Mouse (Mus musculus) thymus, postnatal 10 days (tissue): ENCODE results near the gene Zfr2.

Source experiments
- DNase-seq, 2 experiments: peaks; one replicate each; pipeline ENCODE4 v3.0.0; 2021; ENCODE audit warnings: low spot score in 2 of 2

Zfr2 gene

DNA sequence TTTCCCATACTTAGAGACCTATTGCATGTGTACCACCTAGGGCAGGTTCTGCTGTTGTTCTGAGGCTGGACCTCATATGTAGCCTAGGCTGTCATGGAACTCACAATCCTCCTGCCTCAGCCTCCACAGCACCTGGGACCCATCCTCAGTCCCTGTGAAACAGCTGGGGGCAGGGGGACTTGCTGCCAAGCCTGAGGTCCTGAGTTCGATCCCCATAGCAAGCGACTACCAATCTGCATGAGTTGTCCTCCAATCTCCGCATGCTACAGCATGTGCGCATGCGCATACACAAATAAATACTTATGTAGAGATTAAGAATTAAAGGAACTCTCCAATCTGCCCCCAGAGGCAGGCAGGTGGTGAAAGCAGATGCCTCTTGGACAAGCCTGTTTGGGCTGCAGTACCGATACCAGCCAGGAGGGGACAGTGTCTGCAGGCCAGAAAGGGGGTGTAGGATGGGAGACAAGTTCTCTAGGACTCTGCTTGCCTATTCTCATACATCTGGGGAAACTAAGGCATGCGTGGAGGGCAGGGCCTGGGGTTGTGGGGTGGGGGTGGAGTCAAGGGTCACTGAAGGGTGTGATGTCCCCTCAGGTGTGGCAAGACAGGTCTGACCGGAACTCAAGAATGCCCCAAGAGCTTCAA, 54.7 kb downstream of the Zfr2 start:
- peak; percentile 58 to 81 for DNase-seq

DNA sequence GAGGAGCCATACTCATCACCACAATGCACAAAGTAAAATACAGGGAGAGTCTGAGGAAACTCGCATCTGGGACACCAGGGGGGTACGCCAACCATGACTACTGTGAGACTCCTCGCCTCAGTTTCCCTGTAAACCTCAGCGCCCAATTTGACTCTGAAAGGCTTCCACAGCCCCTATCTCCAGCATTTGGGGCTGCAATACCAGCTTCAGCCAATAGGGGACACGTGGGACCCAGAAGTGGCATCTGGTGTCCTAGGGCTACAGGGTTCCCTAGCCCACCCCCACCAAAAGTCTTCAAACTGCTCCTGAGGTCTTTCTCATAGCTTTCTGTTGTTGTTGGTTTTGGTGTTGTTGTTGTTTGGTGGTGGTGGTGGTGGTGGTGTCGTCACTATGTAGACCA, 55.6 kb downstream of the Zfr2 start:
- peak; percentile 52 to 70 for DNase-seq

DNA sequence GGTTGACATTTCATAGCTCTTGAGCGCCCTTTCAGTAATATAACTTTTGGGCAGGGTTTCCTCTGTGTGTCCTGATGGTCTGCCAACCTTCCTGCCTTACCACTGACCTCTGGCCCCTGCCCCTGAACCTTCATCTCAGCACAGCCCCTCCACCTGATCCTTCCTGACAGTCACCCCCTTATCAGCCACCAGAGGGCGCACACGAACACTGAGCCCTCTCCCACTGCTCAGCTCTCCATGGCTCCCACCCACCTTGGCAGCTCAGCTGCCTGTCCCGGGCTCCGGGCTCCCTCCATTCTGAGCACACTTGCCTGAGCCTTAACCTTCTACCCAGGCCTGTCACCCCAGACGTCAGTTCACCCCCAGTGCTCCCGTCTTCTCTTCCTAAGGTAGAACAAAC, 56.3 kb downstream of the Zfr2 start:
- peak; percentile 52 to 76 for DNase-seq

DNA sequence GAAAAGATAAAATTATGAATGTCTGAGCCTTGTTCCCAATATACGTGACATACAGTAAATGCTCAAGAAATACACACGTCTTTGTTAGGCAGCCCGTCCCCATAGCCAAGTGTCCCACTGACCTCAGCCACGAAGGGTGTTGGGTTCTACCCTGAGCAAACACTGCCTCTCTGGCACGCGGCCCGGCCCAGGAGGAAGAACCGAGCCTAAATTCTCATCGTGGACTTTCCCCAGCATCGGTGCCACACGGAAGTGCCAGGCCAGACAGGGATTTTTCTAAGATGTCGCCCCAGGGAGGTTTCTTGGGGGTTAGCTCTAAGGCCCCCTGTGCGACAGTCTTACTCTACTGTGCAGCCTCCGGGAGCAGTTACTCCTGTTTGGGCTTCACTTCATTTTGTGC, 56.9 kb downstream of the Zfr2 start:
- no peak for DNase-seq

DNA sequence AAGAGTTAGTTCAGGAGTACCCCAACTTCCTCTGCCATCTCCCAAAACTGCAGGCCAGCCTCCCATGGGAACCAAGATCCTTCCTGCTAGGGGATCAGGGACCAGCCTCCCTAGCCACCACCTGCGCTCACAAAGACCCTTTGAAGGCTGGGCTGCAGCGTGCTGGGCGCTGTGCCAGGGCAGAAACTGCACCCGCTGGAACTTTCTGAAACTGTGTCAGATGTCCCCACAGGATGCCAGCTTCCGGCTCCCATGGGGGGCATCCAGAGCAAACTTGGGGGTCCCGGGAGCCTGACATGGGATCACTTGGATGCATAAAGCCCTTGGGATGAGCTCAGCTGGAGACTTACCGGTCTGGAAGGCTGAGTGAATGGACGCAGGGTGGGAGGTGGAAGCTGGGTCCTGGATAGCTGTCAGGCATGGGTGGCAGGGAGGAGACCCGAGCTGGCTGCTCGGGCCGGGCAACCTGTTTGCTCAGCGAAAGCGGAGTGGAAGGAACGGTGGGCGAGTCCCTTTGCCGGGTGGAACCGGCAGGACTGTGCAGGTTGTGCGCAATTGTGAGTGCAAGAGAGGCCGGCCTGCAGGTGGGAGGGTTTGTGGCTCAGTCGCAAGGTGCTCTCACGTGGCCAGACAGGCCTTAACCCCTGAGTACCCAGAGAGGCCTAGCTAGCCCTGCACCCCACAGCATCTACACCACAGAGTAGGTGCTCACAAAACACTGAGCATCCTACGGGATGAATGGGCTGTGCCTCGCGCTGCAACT, 57.9 kb downstream of the Zfr2 start:
- DNase-seq: peak; percentile 54 to 55

DNA sequence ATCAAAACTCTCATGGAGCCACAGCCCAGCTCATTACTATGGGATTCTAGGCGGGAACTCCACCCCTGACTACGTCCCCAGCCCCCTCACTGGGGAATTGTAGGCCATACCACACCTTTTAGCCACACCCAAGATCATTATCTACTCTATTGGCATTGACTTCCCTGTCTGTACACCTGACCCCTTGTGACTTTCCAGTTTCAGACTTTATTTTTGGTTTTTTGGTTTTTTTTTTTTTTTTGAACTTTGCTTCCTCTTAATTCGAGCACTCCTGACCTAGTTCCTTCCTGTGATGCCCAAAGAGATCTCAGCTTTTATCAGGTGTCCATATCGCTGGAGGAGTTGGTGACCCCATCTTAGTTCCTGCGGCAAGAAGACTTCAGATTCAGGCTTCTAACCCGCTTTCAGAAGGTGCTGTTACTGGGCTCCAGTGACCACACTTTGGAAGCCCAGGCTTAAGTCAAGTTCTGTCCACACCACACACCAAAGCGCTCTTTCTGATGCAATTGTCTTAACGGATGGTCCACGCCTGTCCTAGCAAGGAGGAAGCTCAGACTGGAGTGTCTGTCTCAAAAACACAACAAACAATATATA, 58.7 kb downstream of the Zfr2 start, which contains the start of gene Tjp3:
Tjp3 (minus strand) TSS at position 71 of the 594 bp plus-strand sequence.
- no peak for DNase-seq

DNA sequence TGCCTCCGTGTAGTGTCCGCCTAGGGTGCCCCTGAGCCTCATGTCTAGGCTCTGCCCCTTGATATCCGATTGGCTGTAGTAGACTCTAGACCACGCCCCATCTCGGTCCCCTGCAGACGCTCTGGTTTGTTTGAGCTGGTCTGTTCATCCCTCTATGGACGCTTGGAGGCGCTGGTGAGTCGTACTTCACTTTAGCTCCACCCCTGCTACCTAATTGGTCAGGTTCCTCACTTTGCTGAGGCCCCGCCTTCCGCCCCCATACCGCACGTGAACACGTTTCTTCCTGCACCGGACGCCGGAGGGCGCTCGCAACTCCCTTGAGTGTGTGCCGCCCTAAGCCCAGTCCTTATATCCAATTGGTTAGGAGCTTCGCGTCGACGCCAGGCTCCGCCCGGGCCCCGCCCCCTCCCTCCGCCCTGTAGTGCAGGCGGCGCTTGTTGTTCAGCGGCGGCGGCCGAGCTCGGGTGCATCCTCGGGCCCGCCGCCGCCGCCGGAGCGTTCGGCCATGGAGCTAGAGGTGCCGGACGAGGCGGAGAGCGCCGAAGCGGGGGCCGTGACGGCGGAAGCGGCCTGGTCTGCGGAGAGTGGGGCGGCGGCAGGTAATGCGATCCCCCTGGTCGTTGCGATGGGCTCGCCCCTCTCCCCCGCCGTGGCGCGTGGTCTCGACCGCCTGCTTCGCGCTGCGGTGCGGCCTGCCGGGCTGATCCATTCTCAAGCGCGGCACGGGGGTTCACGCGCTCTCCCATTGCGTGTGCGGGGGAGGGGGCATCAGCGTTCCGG, 59.8 kb downstream of the Zfr2 start, which contains the start of gene Pip5k1c:
Pip5k1c (plus strand) TSS at position 410 of the 780 bp plus-strand sequence.
- DNase-seq: peak; percentile 99 to 100

DNA sequence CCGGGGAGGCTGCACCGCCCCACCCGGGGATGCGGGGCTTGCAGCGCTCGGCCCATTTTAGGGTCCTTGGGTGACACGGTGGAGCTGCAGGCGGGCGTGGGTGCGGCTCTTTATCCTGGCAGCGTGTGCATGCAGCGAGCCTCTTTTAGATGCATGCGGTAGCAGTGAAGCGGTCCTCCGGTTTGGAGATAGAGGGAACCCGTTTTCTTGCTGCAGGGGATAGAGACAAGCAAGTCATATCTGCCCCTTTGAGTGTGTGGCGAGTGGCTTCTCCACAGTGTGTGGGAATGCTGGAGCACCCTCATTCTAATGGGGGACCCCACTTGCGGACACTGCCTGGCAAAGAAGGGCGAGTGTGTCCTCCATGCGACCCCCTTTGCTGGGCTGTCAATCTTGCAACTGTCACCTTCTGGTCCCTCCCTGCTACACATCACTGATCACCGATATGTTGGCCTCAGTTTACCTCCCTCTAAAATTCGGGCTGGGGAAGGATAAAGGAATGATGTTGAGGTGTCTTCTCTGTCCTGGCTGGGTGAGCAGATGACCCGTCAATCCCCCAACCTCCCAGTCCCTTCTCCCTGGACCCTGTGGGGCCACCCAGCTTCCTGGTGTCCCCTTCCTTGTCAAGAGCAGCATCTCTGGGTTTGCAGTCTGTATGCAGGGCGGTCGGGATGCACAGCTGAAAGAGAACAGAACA, 60.5 kb downstream of the Zfr2 start:
- no peak for DNase-seq

DNA sequence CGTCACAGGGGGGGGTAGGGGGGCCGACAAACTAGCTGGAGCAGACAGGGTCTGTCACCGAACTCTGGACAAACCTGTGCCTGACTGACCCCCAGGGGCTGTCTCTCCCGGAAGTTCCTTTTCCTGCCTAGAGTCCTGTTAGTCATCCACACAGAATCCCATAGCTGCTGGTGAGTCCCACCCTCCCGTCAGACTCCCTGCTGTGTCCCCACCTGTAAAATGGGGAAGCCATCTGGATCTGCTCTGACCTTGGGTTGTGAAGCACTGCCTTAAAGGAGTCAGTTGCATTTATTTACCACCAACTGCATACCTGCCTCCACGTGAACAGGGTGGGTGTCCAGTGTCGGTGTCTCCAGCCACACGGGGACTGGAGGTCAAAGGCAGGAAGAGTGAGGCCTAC, 61.5 kb downstream of the Zfr2 start:
- no peak for DNase-seq

DNA sequence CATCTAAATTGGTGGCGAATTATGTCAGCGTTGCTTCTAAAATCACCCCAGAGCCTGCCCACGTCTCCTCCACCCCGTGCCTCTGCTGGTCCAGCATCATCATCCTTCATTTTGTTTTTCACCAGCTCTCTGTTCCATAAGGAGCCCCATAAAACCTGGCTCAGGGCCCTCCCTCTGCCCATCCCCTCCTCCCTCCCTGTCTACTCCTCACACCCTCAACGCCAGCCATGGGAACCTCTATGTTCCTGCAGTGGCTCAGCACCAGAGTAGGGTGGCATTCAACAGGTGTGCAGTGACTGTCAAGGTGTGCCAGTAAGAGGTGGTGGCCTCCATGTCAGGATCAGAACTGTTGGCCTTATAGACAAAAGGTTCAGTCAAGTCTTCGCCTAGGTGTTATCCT, 62.2 kb downstream of the Zfr2 start:
- DNase-seq: no peak

DNA sequence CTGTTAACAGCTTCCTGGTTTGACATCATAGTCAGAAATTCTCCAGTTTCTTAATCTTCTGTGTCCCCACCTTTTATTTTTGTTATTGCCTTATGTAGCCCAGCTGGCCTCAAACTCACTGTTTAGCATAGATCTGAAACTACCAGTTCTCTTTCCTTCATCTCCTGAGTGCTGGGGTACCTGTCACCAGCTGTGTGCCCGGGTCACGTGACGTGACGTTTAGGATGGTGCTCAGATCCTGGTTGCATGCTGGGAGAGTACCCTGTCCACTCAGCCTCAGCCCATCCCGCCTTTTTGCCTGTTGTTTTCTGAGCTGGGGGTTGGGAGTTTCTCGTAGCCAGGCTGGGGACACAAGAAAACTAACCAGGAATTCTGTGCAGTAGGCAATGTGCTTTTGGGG, 64.3 kb downstream of the Zfr2 start:
- DNase-seq: peak; percentile 63 to 67

DNA sequence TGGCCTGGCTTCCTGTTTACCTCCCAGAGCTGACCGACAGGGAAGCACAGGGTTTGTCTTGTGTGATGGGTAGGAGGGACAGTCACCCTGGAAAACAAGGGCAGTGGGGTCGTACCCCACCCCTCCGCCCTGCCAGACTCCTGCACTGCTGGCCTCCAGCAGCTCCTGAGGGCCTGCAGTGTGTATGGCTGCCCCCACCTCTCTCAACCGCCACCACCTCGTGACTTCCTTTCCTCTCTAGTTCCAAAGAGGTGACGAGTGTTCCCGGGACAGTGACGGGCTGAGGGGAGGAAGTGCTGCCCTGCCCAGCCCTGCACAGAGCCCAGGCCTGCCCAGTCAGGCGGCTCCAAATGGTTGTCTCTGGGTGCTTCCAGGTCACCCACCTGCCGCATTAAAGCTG, 64.9 kb downstream of the Zfr2 start:
- peak; percentile 66 to 70 for DNase-seq

DNA sequence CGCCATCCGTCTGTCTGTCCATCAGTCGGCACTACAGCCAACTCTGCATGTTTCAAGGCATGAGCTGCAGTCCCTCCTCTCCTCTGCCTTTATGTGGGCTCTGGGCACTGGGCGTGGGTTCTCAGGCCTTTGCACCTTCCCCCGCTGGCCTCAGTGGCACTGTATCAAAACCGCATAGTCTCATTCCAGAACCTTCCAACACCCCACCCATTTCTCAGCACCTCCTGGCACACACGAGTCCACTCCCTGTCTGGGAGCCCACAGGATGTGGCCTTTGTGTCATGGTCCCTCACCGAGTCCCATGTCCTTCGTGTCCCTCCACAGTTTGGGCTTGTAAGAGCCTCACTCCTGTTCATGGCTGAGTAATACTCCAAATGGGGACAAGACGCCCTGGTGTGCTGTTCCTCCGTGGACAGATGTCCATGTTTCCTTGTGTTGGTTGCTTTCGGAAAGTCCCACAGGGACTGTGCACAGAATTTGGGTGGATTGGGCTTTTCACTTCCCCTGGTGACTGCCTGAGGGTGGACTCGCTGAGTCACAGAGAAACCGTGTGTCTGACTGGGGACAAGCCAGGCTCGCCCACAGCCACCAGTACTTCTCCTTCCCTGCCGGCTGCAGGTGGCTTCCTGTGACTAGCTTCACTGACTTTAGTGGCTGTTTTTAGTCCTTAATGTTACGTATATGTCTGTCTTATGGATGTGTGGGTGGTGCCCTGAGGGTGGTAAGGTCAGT, 65.6 kb downstream of the Zfr2 start:
- peak; percentile 51 to 58 for DNase-seq

DNA sequence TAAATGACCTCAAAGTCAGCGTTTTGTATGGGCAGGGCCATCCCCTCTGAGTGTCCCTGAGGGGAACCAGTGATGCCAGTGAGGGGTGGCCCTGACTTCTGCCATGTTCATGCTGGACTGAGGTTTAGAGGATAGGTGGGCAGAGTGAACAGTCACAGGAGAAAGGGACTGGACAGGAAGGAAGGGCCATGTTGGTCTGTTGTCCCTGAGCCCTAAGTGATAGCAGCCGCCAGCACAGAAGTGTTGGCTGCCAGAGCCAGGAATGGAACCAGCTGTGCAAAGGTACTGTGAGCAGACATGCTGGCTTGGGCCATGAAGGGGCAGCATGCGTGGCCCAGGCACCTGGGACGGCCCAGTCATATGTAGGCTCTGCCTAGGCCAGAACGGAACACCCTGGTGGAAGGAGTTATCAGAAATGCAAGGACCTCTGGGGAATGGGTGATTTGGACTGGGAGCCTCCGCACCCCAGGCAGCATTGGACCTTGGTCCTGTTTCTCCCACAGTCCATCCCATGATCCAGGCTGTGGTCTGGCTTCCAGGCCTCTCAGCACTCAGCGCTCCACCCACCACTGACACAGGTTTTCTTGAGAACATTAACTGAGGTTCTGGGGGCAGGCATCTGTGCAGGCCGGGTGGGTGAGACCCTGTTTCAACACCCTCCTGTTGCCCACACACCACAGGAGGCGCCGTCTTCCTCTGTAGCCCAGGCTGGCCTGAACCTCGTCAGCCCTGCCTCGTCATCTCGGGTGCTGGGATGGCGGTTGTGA, 66.8 kb downstream of the Zfr2 start:
- DNase-seq: no peak

DNA sequence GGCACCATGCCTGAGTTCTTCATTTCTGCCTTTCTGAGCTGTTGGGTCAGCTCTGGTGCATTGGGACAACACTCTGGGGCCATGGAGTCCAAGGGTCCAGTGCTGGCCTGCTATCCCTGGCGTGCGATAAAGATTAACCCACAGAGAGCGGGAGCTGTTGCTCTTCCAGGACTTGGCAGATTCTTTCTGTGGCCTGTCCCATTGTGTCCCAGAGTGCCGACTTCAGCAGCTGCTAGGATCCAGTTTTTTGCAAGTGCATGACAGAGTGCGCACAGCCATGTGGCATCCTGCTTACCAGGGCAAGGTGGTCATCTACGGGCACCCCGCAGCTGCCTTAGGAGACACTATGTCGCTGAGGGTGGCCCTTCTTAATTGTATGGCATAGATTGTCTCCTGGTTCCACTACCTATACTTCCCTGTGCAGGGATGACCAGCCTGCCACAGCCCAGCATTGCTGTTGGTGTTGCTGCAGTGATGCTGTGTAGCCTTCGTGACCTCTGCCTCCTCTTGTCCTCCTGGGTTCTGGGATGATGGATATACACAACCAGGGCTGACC, 67.5 kb downstream of the Zfr2 start:
- no peak for DNase-seq

DNA sequence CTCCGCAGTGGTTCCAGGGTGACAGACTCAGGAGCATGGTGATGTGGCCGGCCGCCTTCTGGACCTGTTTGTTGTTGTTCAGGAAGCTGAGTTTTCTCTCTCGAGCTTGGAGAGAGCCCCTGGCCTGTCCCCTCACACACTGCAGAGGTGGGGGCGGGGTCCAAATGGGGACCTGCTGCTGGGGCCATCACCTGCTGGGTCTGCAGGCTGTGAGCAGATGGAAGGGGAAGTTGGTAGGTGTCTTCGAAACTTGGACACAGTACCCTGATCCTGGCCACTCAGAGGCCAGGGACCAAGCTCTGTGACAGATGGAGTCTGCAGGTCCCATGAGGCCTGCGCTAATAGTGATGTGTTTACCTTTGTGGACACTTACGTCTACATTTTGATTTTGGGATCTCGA, 68.4 kb downstream of the Zfr2 start:
- DNase-seq: no peak
